Mouse (Mus musculus) urinary bladder, postnatal 4 days (tissue): ENCODE results near the gene Txlna.

Experiments
- DNase-seq, 2 experiments: peaks; one replicate each; pipeline ENCODE4 v3.0.0; 2021 to 2022; ENCODE audit warnings: low spot score in 2 of 2

Gene Txlna

GRCm38 (mm10) chr4:129624281-129625028 lies 16.4 kb downstream of the Txlna start:
- peak; percentile 80 to 83 for DNase-seq

- DNase-seq = no peak
Measured at GRCm38 (mm10) chr4:129623681-129624091, 17.2 kb downstream of the Txlna start, which contains the start of gene Ccdc28b. TSS of gene Ccdc28b (minus strand) at chr4:129623947.

- DNase-seq = no peak
Measured at GRCm38 (mm10) chr4:129622803-129623535, 17.9 kb downstream of the Txlna start.

GRCm38 (mm10) chr4:129622120-129622802 lies 18.6 kb downstream of the Txlna start:
- no peak for DNase-seq

- no peak for DNase-seq
Measured at GRCm38 (mm10) chr4:129621283-129621841, 19.5 kb downstream of the Txlna start.

- DNase-seq = no peak
Measured at GRCm38 (mm10) chr4:129620419-129621282, 20.2 kb downstream of the Txlna start.

- DNase-seq = peak; percentile 94
Measured at GRCm38 (mm10) chr4:129618786-129619691, 21.8 kb downstream of the Txlna start, which contains the start of gene Iqcc. TSS of gene Iqcc (minus strand) at chr4:129619099.

GRCm38 (mm10) chr4:129618031-129618430 lies 22.8 kb downstream of the Txlna start:
- DNase-seq = no peak

GRCm38 (mm10) chr4:129617121-129617641 lies 23.7 kb downstream of the Txlna start:
- no peak for DNase-seq

- DNase-seq = no peak
Measured at GRCm38 (mm10) chr4:129616631-129617030, 24.2 kb downstream of the Txlna start.

- no peak for DNase-seq
Measured at GRCm38 (mm10) chr4:129615801-129616290, 25.0 kb downstream of the Txlna start.

- no peak for DNase-seq
Measured at GRCm38 (mm10) chr4:129614093-129614492, 26.8 kb downstream of the Txlna start, which contains the start of gene Dcdc2b. TSS of gene Dcdc2b (minus strand) at chr4:129614257.

GRCm38 (mm10) chr4:129610472-129610871 lies 30.4 kb downstream of the Txlna start:
- no peak for DNase-seq

GRCm38 (mm10) chr4:129610026-129610425 lies 30.8 kb downstream of the Txlna start:
- no peak for DNase-seq

GRCm38 (mm10) chr4:129609139-129609631 lies 31.7 kb downstream of the Txlna start:
- DNase-seq = no peak

GRCm38 (mm10) chr4:129608426-129609025 lies 32.3 kb downstream of the Txlna start:
- peak; percentile 67 to 81 for DNase-seq

GRCm38 (mm10) chr4:129600233-129601158 lies 40.4 kb downstream of the Txlna start, which contains the start of the genes Eif3i and Tmem234:
TSS of gene Eif3i (minus strand) at chr4:129600648.
TSS of gene Tmem234 (plus strand) at chr4:129600668.
- DNase-seq = peak; percentile 79 to 83
